Mouse (Mus musculus): Measurements from ENCODE around the gene Cdk19. TPM values are rescaled to one million over a fixed set of nuclear protein-coding genes. Genes with fewer than 3 reads are reported as not detected.
"Not testable (repeated sequence)": the region's sequence is repeated elsewhere in the genome, so short reads cannot be mapped to it uniquely, and the experiment has no call there.

Cdk19 gene
- 12.0 and 13.1 TPM in 2 replicates for polyA plus RNA-seq (2015; fragmentation: Nextera tagmentation; extraction: Ambion mirVana)

DNA sequence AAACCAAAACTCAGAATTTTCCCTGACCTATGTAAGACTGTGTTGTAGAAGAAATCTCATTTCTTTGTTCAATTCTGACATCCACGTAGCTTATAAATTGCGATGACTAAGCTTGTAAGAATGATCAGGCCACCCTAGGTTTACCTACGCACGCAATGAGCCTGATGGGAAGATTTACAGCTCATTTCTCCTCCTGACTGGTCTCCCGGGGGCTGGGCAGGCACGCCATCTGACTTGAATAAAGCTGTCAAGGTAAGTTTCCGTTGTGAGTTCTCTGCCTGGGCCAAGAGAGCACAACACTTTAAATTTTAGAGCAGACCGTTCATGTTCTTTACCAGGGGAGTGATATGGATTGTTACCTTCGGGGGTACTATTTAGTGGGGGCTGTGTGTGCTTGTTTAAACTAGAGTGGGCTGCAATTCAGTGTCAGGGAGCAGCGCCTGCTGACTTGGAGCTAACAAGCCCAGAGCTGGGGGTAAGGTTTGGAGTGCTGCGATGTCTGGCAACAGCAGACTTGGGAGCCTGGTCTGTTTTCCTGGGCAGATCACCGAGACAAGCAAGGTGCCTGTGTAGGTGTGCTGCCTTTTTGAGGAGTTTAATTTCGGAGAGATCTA is at the start of gene Cdk19:
Gene Cdk19 (plus strand): TSS at position 214 of the 614 bp plus-strand sequence.
- H3K9ac ChIP-seq: 0 out of 2 replicates have a peak within 1 kb of the TSS, but pooled peaks have one; percentile 2
- no peaks in the 10 kb centered on the region for H3K36me3 ChIP-seq
- peak within 1 kb of the TSS; percentile 55 for H3K27ac ChIP-seq
- H3K9me3 ChIP-seq: peaks cover 3% of the 10 kb centered on the region; the same call in 1 of the 2 replicates
- no peak for ATAC-seq (ENCODE audit: insufficient number of reproducible peaks, insufficient read depth, low FRiP score, low TSS enrichment, low read depth)
- H3K4me1 ChIP-seq: peaks cover 6% of the 10 kb centered on the region; the same call in 1 of the 2 replicates
- H3K27me3 ChIP-seq: no peaks in the 10 kb centered on the region
- H3K4me2 ChIP-seq: peak within 1 kb of the TSS; percentile 27; the same call in 1 of the 2 replicates
- H3K4me3 ChIP-seq: no peak within 1 kb of the TSS
- WGBS: 19% methylated on average over 13 of the region's 13 CpGs

DNA sequence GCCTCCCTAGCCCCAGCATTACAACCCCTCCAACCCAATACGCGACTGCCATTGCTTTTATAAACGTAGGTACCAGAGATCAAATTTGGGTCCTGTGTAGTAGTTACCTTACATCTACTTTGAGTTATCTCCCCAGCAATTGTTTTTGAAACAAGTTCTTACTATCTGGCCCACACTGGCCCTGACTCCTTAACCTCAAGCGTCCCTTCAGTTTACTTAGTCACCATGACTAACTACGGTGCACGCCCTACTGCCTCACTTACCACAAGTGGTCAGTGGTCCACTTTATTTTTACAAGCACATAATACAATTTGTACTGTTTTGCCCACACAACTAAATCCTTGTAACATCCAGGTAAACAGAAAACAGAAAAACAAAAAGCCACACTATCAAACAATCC is 46.7 kb upstream of the Cdk19 start:
- no peak for ATAC-seq (ENCODE audit: insufficient number of reproducible peaks, insufficient read depth, low FRiP score, low TSS enrichment, low read depth)
- H3K36me3 ChIP-seq: peaks cover 38% of the 10 kb centered on the region
- WGBS: 89% methylated on average over 6 of the region's 6 CpGs

DNA sequence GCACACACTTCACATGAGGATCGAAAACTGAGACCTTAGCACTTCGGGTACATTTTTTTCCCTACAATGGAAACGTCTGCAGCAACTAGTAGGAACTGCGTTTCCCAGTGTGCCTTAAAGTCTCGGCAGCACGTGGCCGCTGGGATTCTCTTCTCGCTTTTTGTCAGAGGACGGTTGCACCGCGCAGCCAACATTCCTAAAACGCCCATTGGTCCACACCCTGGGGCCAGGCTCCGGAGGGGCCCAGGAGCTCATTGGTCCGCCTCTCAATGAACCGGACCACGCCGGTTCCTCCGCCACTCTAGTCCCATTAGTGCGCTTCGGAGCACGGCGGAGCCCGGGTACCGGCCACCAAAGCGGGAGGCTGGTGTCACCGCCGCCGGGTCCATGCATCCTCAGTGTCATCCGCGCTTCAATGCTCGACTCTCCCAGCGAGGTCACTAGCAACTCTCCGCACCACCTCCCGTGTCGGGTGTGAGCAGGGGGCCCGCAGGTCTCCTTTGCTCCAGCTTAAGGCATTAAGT is 38.7 kb upstream of the Cdk19 start:
- peak; percentile 53; the same call in 1 of the 2 replicates for ATAC-seq (ENCODE audit: insufficient number of reproducible peaks, insufficient read depth, low FRiP score, low TSS enrichment, low read depth)
- Histone ChIP-seq H3K9ac (peak overlapping the region; percentile 97), H3K27ac (peak overlapping the region; percentile 94), H3K9me3 (no peaks in the 10 kb centered on the region), H3K4me2 (peak overlapping the region; percentile 77), H3K27me3 (no peaks in the 10 kb centered on the region), H3K4me3 (peak overlapping the region; percentile 98), H3K36me3 (no peaks in the 10 kb centered on the region; the same call in 1 of the 2 replicates), H3K4me1 (peaks cover 26% of the 10 kb centered on the region)
- WGBS: under 1% methylated on average over 36 of the region's 36 CpGs

More for the DNA sequence above, 46.7 kb upstream of the Cdk19 start:
- no peak overlapping the region for H3K4me3 ChIP-seq
- no peak overlapping the region for H3K4me2 ChIP-seq
- H3K4me1 ChIP-seq: peaks cover 10% of the 10 kb centered on the region; the same call in 1 of the 2 replicates
- H3K9me3 ChIP-seq: no peaks in the 10 kb centered on the region
- no peak overlapping the region for H3K27ac ChIP-seq
- no peaks in the 10 kb centered on the region for H3K27me3 ChIP-seq
- no peak overlapping the region for H3K9ac ChIP-seq

DNA sequence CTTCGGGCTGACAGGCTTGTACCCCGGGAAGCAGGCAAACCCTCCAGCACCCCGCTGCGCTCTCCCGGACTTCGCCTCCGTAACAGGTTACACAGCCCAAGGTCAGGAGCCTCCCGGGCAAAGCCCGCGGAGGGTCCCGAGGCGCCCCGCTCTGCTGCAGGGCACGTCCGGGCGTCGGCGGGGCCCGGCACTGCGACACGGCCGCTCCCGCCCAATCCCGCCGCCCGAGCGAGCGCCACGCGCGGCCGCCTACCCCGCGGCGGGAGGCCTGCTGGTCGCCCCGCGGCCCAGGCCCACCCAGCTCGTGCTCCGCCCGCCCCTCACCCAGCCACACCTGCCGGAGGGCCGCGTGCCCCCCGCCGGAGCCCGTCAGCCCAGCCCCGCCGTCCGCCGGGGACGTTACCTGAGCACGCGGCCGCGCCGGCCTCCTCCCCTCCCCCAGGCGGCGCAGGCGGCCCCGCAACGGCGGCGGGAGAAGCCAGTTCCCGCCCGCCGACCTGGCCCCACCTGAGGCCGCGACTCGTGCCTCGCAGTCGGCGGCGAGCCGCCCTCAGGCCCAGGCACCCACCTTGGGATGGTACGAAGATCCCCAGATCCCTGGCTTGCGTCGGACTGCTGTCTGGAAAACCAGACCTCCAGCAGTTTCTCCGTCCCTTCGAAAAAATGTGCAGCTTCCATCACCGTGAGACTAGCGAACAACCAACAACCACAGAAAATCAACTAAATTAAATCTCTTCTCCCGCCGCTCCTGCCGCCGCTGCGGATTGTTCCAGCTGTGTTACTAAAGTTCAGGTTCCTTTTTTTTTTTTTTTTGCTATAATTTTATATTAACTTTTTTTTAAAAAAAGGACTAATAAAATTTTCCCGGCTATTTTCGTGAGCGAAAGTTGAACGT is 37.9 kb upstream of the Cdk19 start:
- not testable (repeated sequence) for H3K36me3 ChIP-seq, H3K9me3 ChIP-seq, H3K27me3 ChIP-seq
- peaks cover 26% of the 10 kb centered on the region for H3K4me1 ChIP-seq
- peak overlapping the region; percentile 94 for H3K27ac ChIP-seq
- peak; percentile 29; the same call in 1 of the 2 replicates for ATAC-seq (ENCODE audit: insufficient number of reproducible peaks, insufficient read depth, low FRiP score, low TSS enrichment, low read depth)
- WGBS: 1% methylated on average over 72 of the region's 91 CpGs
- peak overlapping the region; percentile 78 for H3K4me2 ChIP-seq
- peak overlapping the region; percentile 97 for H3K9ac ChIP-seq
- H3K4me3 ChIP-seq: peak overlapping the region; percentile 98

DNA sequence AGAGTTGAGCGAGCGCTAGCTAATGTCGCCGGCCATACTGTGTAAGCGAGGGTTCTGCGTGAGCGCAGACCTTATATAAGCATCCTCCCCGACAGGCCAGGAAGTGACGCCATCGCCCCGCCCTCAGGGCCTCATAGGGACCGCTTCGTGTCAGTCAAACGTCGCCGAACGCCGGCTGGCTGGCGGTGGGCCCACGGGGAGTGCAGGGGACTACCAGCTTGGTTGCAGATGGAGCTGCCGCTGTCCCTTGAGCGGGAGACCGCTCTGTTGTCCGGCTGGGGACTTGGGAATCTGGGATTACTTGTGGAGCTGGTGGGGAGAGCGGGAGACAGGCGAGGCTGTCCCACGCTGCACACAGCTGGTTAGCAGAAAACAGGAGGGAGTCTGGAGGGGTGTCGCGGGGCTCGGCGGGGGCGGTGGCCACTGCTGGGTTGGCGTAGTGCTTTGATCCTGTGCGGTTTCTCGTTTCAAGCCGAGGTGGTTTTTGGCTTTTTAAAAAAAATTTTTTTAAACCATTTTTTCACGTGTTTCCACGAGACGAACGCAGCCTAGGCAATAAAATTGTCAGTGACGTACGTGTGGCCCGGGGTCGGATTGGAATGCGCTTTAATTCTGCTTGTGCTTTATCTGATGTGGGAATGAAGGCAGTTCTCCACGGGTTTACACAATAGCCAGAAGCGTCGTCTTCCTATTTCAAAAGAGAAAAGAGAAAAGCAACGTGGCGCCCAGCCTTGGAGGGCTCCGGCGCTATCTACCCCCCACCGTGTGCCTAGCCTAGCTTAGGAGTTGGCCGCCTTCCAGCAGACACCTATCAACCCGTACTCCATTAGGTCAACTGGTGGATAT is 37.0 kb upstream of the Cdk19 start, which contains the start of gene Amd1:
Gene Amd1 (minus strand): TSS at position 47 of the 846 bp plus-strand sequence.
- Histone ChIP-seq H3K9ac (peak within 1 kb of the TSS; percentile 97), H3K36me3 (no peaks in the 10 kb centered on the region; the same call in 1 of the 2 replicates), H3K9me3 (0 out of 2 replicates have a peak, but pooled peaks cover 5% of the 10 kb centered on the region), H3K4me1 (peaks cover 20% of the 10 kb centered on the region), H3K27ac (peak within 1 kb of the TSS; percentile 97), H3K27me3 (no peaks in the 10 kb centered on the region), H3K4me3 (peak within 1 kb of the TSS; percentile 98), H3K4me2 (peak within 1 kb of the TSS; percentile 78)
- WGBS: under 1% methylated on average over 55 of the region's 55 CpGs
- peak; percentile 96 for ATAC-seq (ENCODE audit: insufficient number of reproducible peaks, insufficient read depth, low FRiP score, low TSS enrichment, low read depth)

DNA sequence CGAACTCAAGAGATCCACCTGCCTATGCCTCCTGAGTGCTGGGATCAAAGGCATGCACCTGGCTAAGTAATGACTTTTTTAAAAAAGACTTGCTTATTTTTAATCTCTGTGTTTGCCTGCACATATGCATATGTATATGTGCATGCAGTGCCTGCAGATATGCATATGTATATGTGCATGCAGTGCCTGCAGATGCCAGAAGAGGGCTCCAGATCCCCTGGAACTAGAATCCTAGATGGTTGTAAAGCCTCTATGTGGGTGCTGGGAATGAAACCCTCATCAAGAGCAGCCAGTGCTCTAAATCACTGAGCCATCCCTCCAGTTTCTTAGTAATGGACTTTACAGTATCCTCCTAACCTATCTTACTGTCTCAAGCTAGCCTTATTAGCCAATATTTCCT is 33.4 kb upstream of the Cdk19 start:
- ATAC-seq (ENCODE audit: insufficient number of reproducible peaks, insufficient read depth, low FRiP score, low TSS enrichment, low read depth): no peak
- WGBS: 90% methylated on average over 1 of the region's 1 CpGs
- Histone ChIP-seq H3K27ac (no peak overlapping the region), H3K36me3 (no peaks in the 10 kb centered on the region), H3K4me1 (no peaks in the 10 kb centered on the region), H3K27me3 (no peaks in the 10 kb centered on the region), H3K4me2 (no peak overlapping the region), H3K4me3 (no peak overlapping the region), H3K9ac (no peak overlapping the region), H3K9me3 (0 out of 2 replicates have a peak, but pooled peaks cover 5% of the 10 kb centered on the region)

DNA sequence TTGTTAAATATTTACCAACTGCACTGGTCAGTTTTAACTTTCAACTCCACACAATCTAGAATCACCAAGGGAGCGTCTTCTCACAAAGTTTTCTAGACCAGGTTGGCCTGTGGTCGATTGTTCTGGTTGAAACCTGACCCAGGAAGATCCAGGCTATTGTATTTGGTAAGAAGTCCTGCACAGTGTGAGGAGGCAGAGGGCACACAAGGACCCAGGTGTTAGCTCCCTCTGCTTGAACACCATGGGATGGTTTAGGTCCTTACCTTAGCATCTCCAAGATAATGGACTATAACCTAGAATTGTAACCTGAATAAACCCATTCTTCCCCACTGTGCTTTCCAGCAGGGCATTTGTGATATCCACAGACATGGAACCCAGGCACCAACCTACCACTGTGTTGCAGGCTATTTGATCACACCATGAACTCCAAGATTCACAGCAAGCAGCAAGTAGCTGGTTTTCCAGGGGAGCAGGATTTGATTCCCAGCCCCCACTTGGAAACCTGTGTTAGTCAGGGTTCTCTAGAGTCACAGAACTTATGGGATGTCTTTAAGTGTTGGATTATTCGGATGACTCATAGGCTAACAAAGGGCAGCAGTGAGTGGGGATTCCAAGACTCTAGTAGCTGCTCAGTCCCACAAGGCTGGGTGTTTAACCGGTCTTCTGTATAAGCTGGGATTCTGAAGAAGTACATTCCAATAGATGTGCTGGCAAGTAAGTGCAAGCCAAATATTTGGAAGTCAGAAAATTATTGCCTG is 31.4 kb upstream of the Cdk19 start:
- Histone ChIP-seq H3K27ac (no peak overlapping the region), H3K4me2 (no peak overlapping the region), H3K9ac (no peak overlapping the region), H3K4me1 (no peaks in the 10 kb centered on the region), H3K9me3 (0 out of 2 replicates have a peak, but pooled peaks cover 5% of the 10 kb centered on the region), H3K4me3 (no peak overlapping the region), H3K27me3 (no peaks in the 10 kb centered on the region), H3K36me3 (no peaks in the 10 kb centered on the region)
- ATAC-seq (ENCODE audit: insufficient number of reproducible peaks, insufficient read depth, low FRiP score, low TSS enrichment, low read depth): no peak
- 59% methylated on average over 4 of the region's 4 CpGs for WGBS

DNA sequence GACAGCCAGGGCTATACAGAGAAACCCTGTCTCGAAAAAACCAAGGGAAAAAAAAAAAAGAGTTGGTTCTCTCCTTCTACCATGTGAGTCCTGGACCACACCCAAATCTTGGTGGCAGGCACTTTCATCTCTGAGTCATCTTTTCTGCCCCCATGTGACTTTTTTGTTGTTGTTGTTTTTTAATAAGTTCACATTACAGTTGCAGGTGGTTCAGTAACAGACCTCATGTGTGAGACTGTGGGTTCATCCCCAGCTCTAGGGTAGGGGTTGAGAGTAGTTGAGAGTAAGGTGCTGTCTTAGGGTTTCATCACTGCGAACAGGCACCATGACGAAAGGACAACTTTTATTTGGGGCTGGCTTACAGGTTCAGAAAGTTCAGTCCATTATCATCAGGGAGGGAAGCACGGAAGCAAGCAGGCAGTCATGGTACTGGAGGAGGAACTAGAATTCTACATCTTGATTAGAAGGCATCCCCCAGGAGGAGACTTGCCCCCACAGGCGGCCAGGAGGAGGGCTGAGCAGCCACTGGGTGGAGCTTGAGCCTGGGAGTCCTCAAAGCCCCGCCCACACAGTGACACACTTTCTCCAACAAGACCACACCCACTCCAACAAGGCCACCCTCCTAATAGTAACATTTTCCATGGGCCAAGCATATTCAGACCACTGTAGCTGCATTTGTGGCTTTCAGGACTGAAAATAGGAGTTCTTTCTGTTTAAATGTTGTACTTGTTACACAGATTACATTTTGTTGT is 29.3 kb upstream of the Cdk19 start:
- no peaks in the 10 kb centered on the region for H3K36me3 ChIP-seq

DNA sequence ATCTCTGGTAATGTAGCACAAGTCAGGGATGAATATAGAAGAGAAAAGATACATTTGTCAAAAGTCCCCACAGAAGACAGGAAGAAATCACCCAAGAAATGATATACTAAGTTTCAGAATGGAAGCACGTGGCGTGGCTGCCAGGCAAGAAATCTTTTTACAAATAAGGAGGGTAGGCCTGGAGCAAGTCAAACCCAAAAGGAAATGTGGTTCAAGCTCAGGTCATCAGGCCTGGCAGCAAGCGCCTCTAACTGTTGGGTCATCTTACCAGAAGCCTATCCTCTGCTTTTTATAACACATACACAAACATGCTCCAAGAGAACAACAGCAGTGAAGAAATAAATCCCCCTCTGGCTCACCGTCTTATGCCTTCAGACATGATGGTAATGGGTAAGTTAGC is 26.6 kb upstream of the Cdk19 start:
- H3K9ac ChIP-seq: no peak overlapping the region
- H3K27me3 ChIP-seq: no peaks in the 10 kb centered on the region
- H3K4me2 ChIP-seq: no peak overlapping the region
- H3K27ac ChIP-seq: no peak overlapping the region
- 69% methylated on average over 4 of the region's 4 CpGs for WGBS
- no peak overlapping the region for H3K4me3 ChIP-seq
- no peak for ATAC-seq (ENCODE audit: insufficient number of reproducible peaks, insufficient read depth, low FRiP score, low TSS enrichment, low read depth)
- no peaks in the 10 kb centered on the region for H3K36me3 ChIP-seq
- H3K4me1 ChIP-seq: no peaks in the 10 kb centered on the region
- no peaks in the 10 kb centered on the region for H3K9me3 ChIP-seq

More for the DNA sequence above, 29.3 kb upstream of the Cdk19 start:
- no peak overlapping the region for H3K27ac ChIP-seq
- WGBS: 57% methylated on average over 6 of the region's 6 CpGs
- H3K4me1 ChIP-seq: no peaks in the 10 kb centered on the region
- no peak overlapping the region for H3K4me2 ChIP-seq
- no peaks in the 10 kb centered on the region for H3K27me3 ChIP-seq
- 0 out of 2 replicates have a peak, but pooled peaks cover 5% of the 10 kb centered on the region for H3K9me3 ChIP-seq
- no peak overlapping the region for H3K4me3 ChIP-seq
- ATAC-seq (ENCODE audit: insufficient number of reproducible peaks, insufficient read depth, low FRiP score, low TSS enrichment, low read depth): no peak
- H3K9ac ChIP-seq: no peak overlapping the region

Data from embryonic facial prominence, embryonic 13.5 days (tissue).